Comparison of ENCODE assay signal across 8 mouse cellular contexts in genomic region chr13:23426922-23427321, GRCm38 (mm10). TPM values are rescaled to one million over a fixed set of nuclear protein-coding genes. Genes with fewer than 3 reads are reported as not detected.
DNase-seq lines count a peak whose midpoint lies in the region; ATAC-seq and TF ChIP-seq lines count a peak whose summit lies in the region.

No protein-coding gene starts in this region.

- no peak overlapping the region for H3K27ac ChIP-seq in heart, embryonic 10.5 days
- H3K27ac ChIP-seq in limb, embryonic 14.5 days (replicated peaks; ENCODE audit: low read depth, low read length): no peak overlapping the region
- no peak overlapping the region for H3K27ac ChIP-seq in kidney, embryonic 16.5 days (ENCODE audit: low read length)

- H3K4me1 ChIP-seq in heart, embryonic 10.5 days: peaks cover 10% of the 10 kb centered on the region; the same call in 1 of the 2 replicates
- H3K4me1 ChIP-seq in limb, embryonic 14.5 days (ENCODE audit: control insufficient read depth, insufficient read depth, low read length): peaks cover 19% of the 10 kb centered on the region
- H3K4me1 ChIP-seq in kidney, embryonic 16.5 days (ENCODE audit: insufficient read depth, low read length): peaks cover 18% of the 10 kb centered on the region

- TF ChIP-seq POLR2A in limb, embryonic 14.5 days (IDR thresholded peaks at IDR 0.05; ENCODE audit: borderline replicate concordance, extremely low read depth, insufficient read depth, insufficient read length): no peak

- no peaks in the 10 kb centered on the region for H3K27me3 ChIP-seq in heart, embryonic 10.5 days (ENCODE audit: insufficient read depth, poor library complexity, severe bottlenecking)
- no peaks in the 10 kb centered on the region for H3K27me3 ChIP-seq in limb, embryonic 14.5 days (ENCODE audit: control insufficient read depth, insufficient read depth, low read length)
- H3K27me3 ChIP-seq in kidney, embryonic 16.5 days (ENCODE audit: insufficient read depth, low read length): no peaks in the 10 kb centered on the region

- no peak for DNase-seq in heart, embryonic 10.5 days (ENCODE audit: low spot score)
- DNase-seq in heart, postnatal 25 days (ENCODE audit: low spot score): no peak
- DNase-seq in 3134 (ENCODE audit: extremely low read depth, insufficient read length, low spot score) (peak; percentile 71), MN1 (ENCODE audit: low spot score) (peak; percentile 68)
- peak; percentile 75 for DNase-seq in limb, embryonic 14.5 days (ENCODE audit: low spot score)

- peaks cover 6% of the 10 kb centered on the region for H3K36me3 ChIP-seq in heart, embryonic 10.5 days
- peaks cover 7% of the 10 kb centered on the region for H3K36me3 ChIP-seq in limb, embryonic 14.5 days (ENCODE audit: control insufficient read depth, insufficient read depth, low read length)
- peaks cover 6% of the 10 kb centered on the region for H3K36me3 ChIP-seq in kidney, embryonic 16.5 days (ENCODE audit: insufficient read depth, low read length)

- no peak overlapping the region for H3K4me2 ChIP-seq in limb, embryonic 14.5 days (replicated peaks; ENCODE audit: low read depth, low read length, severe bottlenecking)
- no peak overlapping the region for H3K4me2 ChIP-seq in kidney, embryonic 16.5 days (replicated peaks; ENCODE audit: low read depth, low read length)

- no peaks in the 10 kb centered on the region for H3K9me3 ChIP-seq in heart, embryonic 10.5 days
- no peaks in the 10 kb centered on the region for H3K9me3 ChIP-seq in limb, embryonic 14.5 days (ENCODE audit: control insufficient read depth, low read length)
- H3K9me3 ChIP-seq in kidney, embryonic 16.5 days (ENCODE audit: low read length): no peaks in the 10 kb centered on the region

- no peak overlapping the region for H3K9ac ChIP-seq in limb, embryonic 14.5 days (ENCODE audit: low read depth, low read length, severe bottlenecking)
- no peak overlapping the region for H3K9ac ChIP-seq in kidney, embryonic 16.5 days (replicated peaks; ENCODE audit: low read length)

- 13% methylated on average over 14 of the region's 14 CpGs for WGBS in heart, embryonic 10.5 days
- WGBS in limb, embryonic 14.5 days: 17% methylated on average over 14 of the region's 14 CpGs
- 24% methylated on average over 14 of the region's 14 CpGs for WGBS in kidney, embryonic 16.5 days

- intact Hi-C loops in heart, postnatal 25 days (cut with DNase I): no loop called here

- no peak for ATAC-seq in limb, embryonic 14.5 days (ENCODE audit: low FRiP score, low read depth)
- ATAC-seq in granulocyte monocyte progenitor cell, adult 5-6 weeks (replicated peaks; ENCODE audit: poor library complexity, severe bottlenecking): no peak
- ATAC-seq in inflammation-experienced regulatory T-cells, adult 6 months: no peak
- ATAC-seq in kidney, embryonic 16.5 days (ENCODE audit: low FRiP score, low TSS enrichment): no peak

- peak overlapping the region; percentile 94; the same call in 1 of the 2 replicates for H3K4me3 ChIP-seq in heart, embryonic 10.5 days
- H3K4me3 ChIP-seq in limb, embryonic 14.5 days (replicated peaks; ENCODE audit: low read length): no peak overlapping the region
- H3K4me3 ChIP-seq in kidney, embryonic 16.5 days (ENCODE audit: low read length): no peak overlapping the region

RNA-seq across cellular contexts. Expression of gene Abt1, which starts 3.3 kb away (rescaled TPM):
- polyA plus RNA-seq in heart, embryonic 10.5 days (2016; fragmentation: Nextera tagmentation; extraction: Ambion mirVana): 10.1 and 13.0 TPM in 2 replicates
- total RNA-seq in heart, postnatal 25 days (2021): 1 to 10 TPM; 3.9 to 4.4 TPM
- 6.9 and 9.9 TPM in 2 replicates for polyA plus RNA-seq in limb, embryonic 14.5 days (2012; rRNA removed)
- polyA plus RNA-seq in limb, embryonic 14.5 days (2014; fragmentation: Nextera tagmentation; extraction: Ambion mirVana): 12.0 and 12.2 TPM in 2 replicates
- total RNA-seq in granulocyte monocyte progenitor cell, adult 5-6 weeks (2014; fragmentation: Nextera tagmentation): 2.9 and 5.7 TPM in 2 replicates
- 11.0 and 13.7 TPM in 2 replicates for total RNA-seq in granulocyte monocyte progenitor cell, adult 5-6 weeks (2017)
- 10 to 100 TPM; 11.3 to 13.4 (median 12.2) TPM for polyA plus RNA-seq in inflammation-experienced regulatory T-cells, adult 6 months (2017; shearing (Covaris generic))
- polyA plus RNA-seq in kidney, embryonic 16.5 days (2015; fragmentation: Nextera tagmentation; extraction: Ambion mirVana): 13.7 and 14.6 TPM in 2 replicates

RNA-seq across cellular contexts. Expression of gene Btn1a1, which starts 38.8 kb away (rescaled TPM):
- polyA plus RNA-seq in heart, embryonic 10.5 days (2016; fragmentation: Nextera tagmentation; extraction: Ambion mirVana): 0.04 and 0.96 TPM in 2 replicates
- not detected for total RNA-seq in heart, postnatal 25 days (2021)
- 0.31 and 0.32 TPM in 2 replicates for polyA plus RNA-seq in limb, embryonic 14.5 days (2012; rRNA removed)
- polyA plus RNA-seq in limb, embryonic 14.5 days (2014; fragmentation: Nextera tagmentation; extraction: Ambion mirVana): not detected in 2 replicates
- not detected in 2 replicates for total RNA-seq in granulocyte monocyte progenitor cell, adult 5-6 weeks (2014; fragmentation: Nextera tagmentation)
- not detected in 2 replicates for total RNA-seq in granulocyte monocyte progenitor cell, adult 5-6 weeks (2017)
- not detected for polyA plus RNA-seq in inflammation-experienced regulatory T-cells, adult 6 months (2017; shearing (Covaris generic))
- 0.08 and 0.11 TPM in 2 replicates for polyA plus RNA-seq in kidney, embryonic 16.5 days (2015; fragmentation: Nextera tagmentation; extraction: Ambion mirVana)

RNA-seq across cellular contexts. Expression of gene Zfp322a, which starts 57.9 kb away (rescaled TPM):
- 39.0 and 42.2 TPM in 2 replicates for polyA plus RNA-seq in heart, embryonic 10.5 days (2016; fragmentation: Nextera tagmentation; extraction: Ambion mirVana)
- total RNA-seq in heart, postnatal 25 days (2021): 10 to 100 TPM; 16.8 to 20.2 TPM
- polyA plus RNA-seq in limb, embryonic 14.5 days (2012; rRNA removed): 15.1 and 20.2 TPM in 2 replicates
- 42.9 and 50.7 TPM in 2 replicates for polyA plus RNA-seq in limb, embryonic 14.5 days (2014; fragmentation: Nextera tagmentation; extraction: Ambion mirVana)
- total RNA-seq in granulocyte monocyte progenitor cell, adult 5-6 weeks (2014; fragmentation: Nextera tagmentation): 21.8 and 34.5 TPM in 2 replicates
- 43.7 and 71.1 TPM in 2 replicates for total RNA-seq in granulocyte monocyte progenitor cell, adult 5-6 weeks (2017)
- 10 to 100 TPM; 28.6 to 33.1 (median 30.2) TPM for polyA plus RNA-seq in inflammation-experienced regulatory T-cells, adult 6 months (2017; shearing (Covaris generic))
- 49.9 and 54.0 TPM in 2 replicates for polyA plus RNA-seq in kidney, embryonic 16.5 days (2015; fragmentation: Nextera tagmentation; extraction: Ambion mirVana)

Comparison
In these comparisons a context has a peak if more than half of its experiments do, and no peak if none do; other contexts are left out.
1. DNase-seq: peak in 3134 (single experiment), MN1 (single experiment) and limb, embryonic 14.5 days (single experiment); none in heart, embryonic 10.5 days (single experiment) and heart, postnatal 25 days (single experiment).